Mouse (Mus musculus) Patski (cell line): ENCODE results near the gene Irak4. TPM values are rescaled to one million over a fixed set of nuclear protein-coding genes. Genes with fewer than 3 reads are reported as not detected.

Source experiments
- ATAC-seq: fragments of 100-300 bp; one replicate; pipeline ENCODE4 v1.8.0; 2021
- CTCF ChIA-PET: fragments of 350-600 bp; sonication (Branson Sonifier 250); formaldehyde crosslinking; loops from one replicate; lab custom pipeline; 2022; ENCODE audit warnings: inconsistent platforms; lab: Charles Lee
- POLR2A ChIA-PET: fragments of 350-600 bp; sonication (Branson Sonifier 250); formaldehyde crosslinking; loops from one replicate; lab custom pipeline; 2022; ENCODE audit warnings: antibody characterized with exemption, inconsistent platforms; lab: Charles Lee
- DNase-seq: peaks from one replicate; pipeline ENCODE4 v3.0.0-alpha.2; 2011; ENCODE audit warnings: low read depth, low spot score
- H3K27me3 ChIP-seq: fragments of 371-371 bp; one replicate; pipeline ENCODE4 v1.5.1; 2021
- CTCF ChIP-seq: fragments of 100-300 bp; IDR thresholded peaks from one replicate; pipeline ENCODE4 v1.5.1; 2021
- in situ Hi-C: fragments of 300-500 bp; cut with MboI; formaldehyde crosslinking; loops from 3 replicates; pipeline ENCODE4 v1.11.1; 2018; ENCODE audit warnings: low pct_unique_long_range_greater_than_20kb, mixed read lengths
- polyA plus RNA-seq: library from polyadenylated mRNA; unstranded; gene quantifications from one replicate; pipeline ENCODE4 v1.2.3, GENCODE M21; 2021

The Irak4 gene
- polyA plus RNA-seq, 1 experiment from 2014 or later = 28.0 TPM

- ChIA-PET CTCF (no interaction called here), POLR2A (no interaction called here)
- no peaks in the 10 kb centered on the region for H3K27me3 ChIP-seq
- no peak for ATAC-seq
- no peak for TF ChIP-seq CTCF
- in situ Hi-C loops = no loop called here
- DNase-seq = no peak
Observed at GRCm38 (mm10) chr15:94587826-94588715, 44.6 kb downstream of the Irak4 start.

- DNase-seq (peak; percentile 65), ATAC-seq (peak; percentile 97)
- CTCF ChIA-PET = no interaction called here
Observed at GRCm38 (mm10) chr15:94589219-94590075, 46.0 kb downstream of the Irak4 start, which contains the start of gene Twf1. Twf1 (minus strand) TSS chr15:94589889.

GRCm38 (mm10) chr15:94590083-94590482 lies 46.6 kb downstream of the Irak4 start:
- in situ Hi-C loops = no loop called here
- DNase-seq = no peak
- ATAC-seq = no peak
- CTCF ChIA-PET = interaction anchor here (0.9 kb wide), 1 partner anchor 10 kb away, joined by 3 read pairs; no protein-coding TSS in a partner anchor
- POLR2A ChIA-PET = interaction anchor here (0.9 to 1.2 kb wide), 3 partner anchors 10 to 47 kb away, joined by 3 to 4 read pairs (median 3); partner anchors contain the start of genes Irak4 and Pus7l
- TF ChIP-seq CTCF = no peak
- H3K27me3 ChIP-seq = peaks cover 9% of the 10 kb centered on the region

More at GRCm38 (mm10) chr15:94589219-94590075, 46.0 kb downstream of the Irak4 start, which contains the start of gene Twf1:
- peak; percentile 38 for TF ChIP-seq CTCF
- H3K27me3 ChIP-seq = peaks cover 8% of the 10 kb centered on the region
- in situ Hi-C loops = no loop called here
- POLR2A ChIA-PET = interaction anchor here (1.2 kb wide), 1 partner anchor 46 kb away, joined by 3 read pairs; the partner anchor contains the start of genes Irak4 and Pus7l

GRCm38 (mm10) chr15:94591356-94591755 lies 47.9 kb downstream of the Irak4 start:
- no peak for ATAC-seq
- in situ Hi-C loops = no loop called here
- no peak for TF ChIP-seq CTCF
- DNase-seq = no peak
- peaks cover 16% of the 10 kb centered on the region for H3K27me3 ChIP-seq
- POLR2A ChIA-PET = interaction anchor here (1.1 kb wide), 1 partner anchor 9 kb away, joined by 4 read pairs; no protein-coding TSS in a partner anchor
- CTCF ChIA-PET = no interaction called here

- DNase-seq (no peak), ATAC-seq (no peak)
- in situ Hi-C loops = no loop called here
- ChIA-PET CTCF (interaction anchor here (1.5 kb wide), 1 partner anchor 29 kb away, joined by 3 read pairs; no protein-coding TSS in a partner anchor), POLR2A (no interaction called here)
- no peak for TF ChIP-seq CTCF
- H3K27me3 ChIP-seq = peaks cover 21% of the 10 kb centered on the region
Observed at GRCm38 (mm10) chr15:94593586-94593985, 50.1 kb downstream of the Irak4 start.

GRCm38 (mm10) chr15:94600145-94600707 lies 56.8 kb downstream of the Irak4 start:
- CTCF ChIA-PET = interaction anchor here (1.0 to 1.6 kb wide), 4 partner anchors 10 to 61 kb away, joined by 3 to 7 read pairs (median 3); no protein-coding TSS in a partner anchor
- H3K27me3 ChIP-seq = peaks cover 35% of the 10 kb centered on the region
- ATAC-seq (no peak), DNase-seq (no peak)
- POLR2A ChIA-PET = interaction anchor here (0.8 kb wide), 1 partner anchor 10 kb away, joined by 4 read pairs; no protein-coding TSS in a partner anchor
- in situ Hi-C loops = loop anchor here (10.0 kb wide), 1 partner anchor 45 kb away; no protein-coding TSS in a partner anchor
- TF ChIP-seq CTCF = no peak

GRCm38 (mm10) chr15:94601339-94601738 lies 57.9 kb downstream of the Irak4 start:
- H3K27me3 ChIP-seq = peaks cover 30% of the 10 kb centered on the region
- POLR2A ChIA-PET = no interaction called here
- ATAC-seq (peak; percentile 96), DNase-seq (no peak)
- in situ Hi-C loops = loop anchor here (10.0 kb wide), 1 partner anchor 47 kb away; no protein-coding TSS in a partner anchor
- CTCF ChIA-PET = interaction anchor here (0.7 to 1.6 kb wide), 4 partner anchors 40 to 60 kb away, joined by 3 to 7 read pairs (median 3); no protein-coding TSS in a partner anchor
- TF ChIP-seq CTCF = peak; percentile 81

- peaks cover 30% of the 10 kb centered on the region for H3K27me3 ChIP-seq
- CTCF ChIA-PET = interaction anchor here (1.1 kb wide), 1 partner anchor 45 kb away, joined by 3 read pairs; no protein-coding TSS in a partner anchor
- in situ Hi-C loops = loop anchor here (10.0 kb wide), 1 partner anchor 48 kb away; no protein-coding TSS in a partner anchor
- no peak for ATAC-seq
- POLR2A ChIA-PET = no interaction called here
- no peak for DNase-seq
- no peak for TF ChIP-seq CTCF
Observed at GRCm38 (mm10) chr15:94602441-94602840, 59.0 kb downstream of the Irak4 start.

GRCm38 (mm10) chr15:94607768-94608167 lies 64.3 kb downstream of the Irak4 start:
- ATAC-seq (no peak), DNase-seq (no peak)
- ChIA-PET POLR2A (no interaction called here), CTCF (interaction anchor here (0.9 to 1.1 kb wide), 2 partner anchors 11 to 50 kb away, joined by 3 read pairs; no protein-coding TSS in a partner anchor)
- H3K27me3 ChIP-seq = peaks cover 14% of the 10 kb centered on the region
- in situ Hi-C loops = loop anchor here (10.0 kb wide), 1 partner anchor 53 kb away; no protein-coding TSS in a partner anchor
- no peak for TF ChIP-seq CTCF
